Mouse (Mus musculus) hindbrain, embryonic 14.5 days (tissue): ENCODE data around the gene Naa10. TPM values are rescaled to one million over a fixed set of nuclear protein-coding genes. Genes with fewer than 3 reads are reported as not detected.

Experiments
- ATAC-seq: fragments of 200-750 bp; cut with Nextera tagmentation; 2 replicates; pipeline ENCODE4 v1.8.0; 2017; ENCODE audit warnings: moderate number of reproducible peaks, mild to moderate bottlenecking, moderate TSS enrichment, moderate library complexity; ENCODE audit not compliant: low FRiP score
- DNase-seq: peaks from one replicate; pipeline ENCODE4 v3.0.0-alpha.2; 2015; ENCODE audit warnings: low spot score
- H3K27ac ChIP-seq: fragments of 300-500 bp; sonication (generic); 2 replicates; pipeline ENCODE4 v1.5.1; 2014; ENCODE audit warnings: mild to moderate bottlenecking, moderate library complexity
- H3K27me3 ChIP-seq: fragments of 300-500 bp; sonication (generic); 2 replicates; pipeline ENCODE4 v1.6.1; 2014; ENCODE audit warnings: mild to moderate bottlenecking, low read length, mixed read lengths; ENCODE audit not compliant: control insufficient read depth, insufficient read depth
- H3K36me3 ChIP-seq: fragments of 300-500 bp; sonication (generic); replicated peaks from 2 replicates; pipeline ENCODE4 v1.6.1; 2014; ENCODE audit not compliant: control insufficient read depth, insufficient read depth
- H3K4me1 ChIP-seq: fragments of 300-500 bp; sonication (generic); replicated peaks from 2 replicates; pipeline ENCODE4 v1.6.1; 2014; ENCODE audit warnings: antibody characterized with exemption, low read length, mixed read lengths; ENCODE audit not compliant: control insufficient read depth, insufficient read depth
- H3K4me2 ChIP-seq: fragments of 300-500 bp; sonication (generic); replicated peaks from 2 replicates; pipeline ENCODE4 v1.6.1; 2014; ENCODE audit warnings: mild to moderate bottlenecking, moderate library complexity
- H3K4me3 ChIP-seq: fragments of 300-500 bp; sonication (generic); replicated peaks from 2 replicates; pipeline ENCODE4 v1.5.1; 2014; ENCODE audit warnings: mild to moderate bottlenecking, low read length
- H3K9ac ChIP-seq: fragments of 300-500 bp; sonication (generic); 2 replicates; pipeline ENCODE4 v1.6.1; 2014
- H3K9me3 ChIP-seq: fragments of 300-500 bp; sonication (generic); 2 replicates; pipeline ENCODE4 v1.6.1; 2016; ENCODE audit warnings: low read length; ENCODE audit not compliant: control insufficient read depth
- WGBS: fragments of 180-500 bp; shearing (Covaris S2); extraction: QIAGEN DNeasy Blood & Tissue Kit; methylation state at CpG from one replicate; pipeline ENCODE4 v1.1.7; 2014; 5-methylcytosine and 5-hydroxymethylcytosine counted together
- polyA plus RNA-seq: library from polyadenylated mRNA; unstranded; fragments of >200 nt; fragmentation: Nextera tagmentation; extraction: Ambion mirVana; gene quantifications from 2 replicates; pipeline ENCODE4 v1.2.1, GENCODE M21; 2014

Naa10 gene
- polyA plus RNA-seq = 86.8 and 98.0 TPM in 2 replicates

- DNase-seq (peak; percentile 85), ATAC-seq (peak; percentile 98)
- Histone ChIP-seq H3K4me3 (peak within 1 kb of the TSS; percentile 53), H3K9ac (peak within 1 kb of the TSS; percentile 68), H3K27ac (peak within 1 kb of the TSS; percentile 77), H3K27me3 (no peaks in the 10 kb centered on the region), H3K4me1 (no peaks in the 10 kb centered on the region; the same call in 1 of the 2 replicates), H3K4me2 (peak within 1 kb of the TSS; percentile 73), H3K9me3 (no peaks in the 10 kb centered on the region), H3K36me3 (peaks cover 23% of the 10 kb centered on the region)
- 19% methylated on average over 43 of the region's 43 CpGs for WGBS
Measured at GRCm38 (mm10) chrX:73921823-73922549, at the start of gene Naa10, which contains the start of gene Arhgap4. Gene Naa10, minus strand, starts transcription at chrX:73921944. Gene Arhgap4, minus strand, starts transcription at chrX:73921870.

- DNase-seq (no peak), ATAC-seq (no peak)
- no peak overlapping the region for H3K4me3 ChIP-seq
- no peak overlapping the region for H3K27ac ChIP-seq
- no peak overlapping the region for H3K4me2 ChIP-seq
- H3K4me1 ChIP-seq = no peaks in the 10 kb centered on the region
- H3K27me3 ChIP-seq = no peaks in the 10 kb centered on the region
- no peak overlapping the region for H3K9ac ChIP-seq
- H3K9me3 ChIP-seq = no peaks in the 10 kb centered on the region
- H3K36me3 ChIP-seq = no peaks in the 10 kb centered on the region
Measured at GRCm38 (mm10) chrX:73970781-73971180, 49.0 kb upstream of the Naa10 start.

- no peaks in the 10 kb centered on the region for H3K9me3 ChIP-seq
- 78% methylated on average over 2 of the region's 2 CpGs for WGBS
- DNase-seq (no peak), ATAC-seq (no peak)
- no peaks in the 10 kb centered on the region for H3K4me1 ChIP-seq
- H3K27ac ChIP-seq = no peak overlapping the region
- H3K4me2 ChIP-seq = no peak overlapping the region
- no peaks in the 10 kb centered on the region for H3K27me3 ChIP-seq
- no peak overlapping the region for H3K4me3 ChIP-seq
- no peaks in the 10 kb centered on the region for H3K36me3 ChIP-seq
- H3K9ac ChIP-seq = no peak overlapping the region
Measured at GRCm38 (mm10) chrX:73969729-73970128, 48.0 kb upstream of the Naa10 start.

GRCm38 (mm10) chrX:73969167-73969566, 47.4 kb upstream of the Naa10 start:
- H3K4me3 ChIP-seq = no peak overlapping the region
- H3K9me3 ChIP-seq = no peaks in the 10 kb centered on the region
- H3K27ac ChIP-seq = no peak overlapping the region
- no peaks in the 10 kb centered on the region for H3K36me3 ChIP-seq
- no peak overlapping the region for H3K4me2 ChIP-seq
- no peaks in the 10 kb centered on the region for H3K27me3 ChIP-seq
- no peak overlapping the region for H3K9ac ChIP-seq
- no peak for ATAC-seq
- H3K4me1 ChIP-seq = peaks cover 5% of the 10 kb centered on the region
- 57% methylated on average over 1 of the region's 1 CpGs for WGBS
- DNase-seq = no peak

- H3K27me3 ChIP-seq = no peaks in the 10 kb centered on the region
- H3K4me1 ChIP-seq = peaks cover 21% of the 10 kb centered on the region
- WGBS = 11% methylated on average over 55 of the region's 60 CpGs
- no peaks in the 10 kb centered on the region for H3K9me3 ChIP-seq
- no peaks in the 10 kb centered on the region for H3K36me3 ChIP-seq
- H3K9ac ChIP-seq = peak overlapping the region; percentile 79
- peak overlapping the region; percentile 99 for H3K27ac ChIP-seq
- peak overlapping the region; percentile 73 for H3K4me2 ChIP-seq
- peak overlapping the region; percentile 68 for H3K4me3 ChIP-seq
- DNase-seq (peak; percentile 85), ATAC-seq (peak; percentile 89)
Measured at GRCm38 (mm10) chrX:73967177-73968075, 45.7 kb upstream of the Naa10 start.

- H3K9ac ChIP-seq = peak within 1 kb of the TSS; percentile 79
- ATAC-seq = peak; percentile 84
- no peaks in the 10 kb centered on the region for H3K9me3 ChIP-seq
- peak; percentile 81 for DNase-seq
- H3K36me3 ChIP-seq = peaks cover under 1% of the 10 kb centered on the region; the same call in 1 of the 2 replicates
- H3K4me2 ChIP-seq = peak within 1 kb of the TSS; percentile 73
- peak within 1 kb of the TSS; percentile 68 for H3K4me3 ChIP-seq
- H3K27ac ChIP-seq = peak within 1 kb of the TSS; percentile 99
- H3K4me1 ChIP-seq = peaks cover 21% of the 10 kb centered on the region
- H3K27me3 ChIP-seq = no peaks in the 10 kb centered on the region
- WGBS = 19% methylated on average over 58 of the region's 58 CpGs
Measured at GRCm38 (mm10) chrX:73966248-73967176, 44.8 kb upstream of the Naa10 start, which contains the start of gene Hcfc1. Gene Hcfc1, minus strand, starts transcription at chrX:73966357.

GRCm38 (mm10) chrX:73965307-73965706, 43.6 kb upstream of the Naa10 start:
- H3K27ac ChIP-seq = peak overlapping the region; percentile 99
- H3K4me1 ChIP-seq = peaks cover 21% of the 10 kb centered on the region
- H3K27me3 ChIP-seq = no peaks in the 10 kb centered on the region
- H3K36me3 ChIP-seq = peaks cover 13% of the 10 kb centered on the region; the same call in 1 of the 2 replicates
- WGBS = 26% methylated on average over 20 of the region's 20 CpGs
- H3K4me2 ChIP-seq = peak overlapping the region; percentile 73
- ATAC-seq (no peak), DNase-seq (peak; percentile 25)
- H3K9ac ChIP-seq = peak overlapping the region; percentile 79
- H3K4me3 ChIP-seq = peak overlapping the region; percentile 68
- no peaks in the 10 kb centered on the region for H3K9me3 ChIP-seq

- no peak for ATAC-seq
- 39% methylated on average over 3 of the region's 3 CpGs for WGBS
- no peak overlapping the region for H3K27ac ChIP-seq
Measured at GRCm38 (mm10) chrX:73964363-73964762, 42.6 kb upstream of the Naa10 start.

More at GRCm38 (mm10) chrX:73964363-73964762, 42.6 kb upstream of the Naa10 start:
- H3K27me3 ChIP-seq = no peaks in the 10 kb centered on the region
- peaks cover 21% of the 10 kb centered on the region for H3K4me1 ChIP-seq
- H3K9me3 ChIP-seq = no peaks in the 10 kb centered on the region
- H3K9ac ChIP-seq = peak overlapping the region; percentile 79
- H3K4me2 ChIP-seq = peak overlapping the region; percentile 73
- H3K36me3 ChIP-seq = peaks cover 19% of the 10 kb centered on the region; the same call in 1 of the 2 replicates
- no peak for DNase-seq
- peak overlapping the region; percentile 68 for H3K4me3 ChIP-seq
